Mouse (Mus musculus) v-Abl transformed pro-B cells (cell line): ENCODE data around the gene Cog1.
"Not testable (repeated sequence)": the region's sequence is repeated elsewhere in the genome, so short reads cannot be mapped to it uniquely, and the experiment has no call there.

ENCODE experiments used
- in situ Hi-C, 2 experiments: fragments of 400-800 bp; cut with MboI; formaldehyde crosslinking; loops; one replicate each; pipeline ENCODE4 v1.15.1; 2025; ENCODE audit not compliant: unreplicated experiment in 2 of 2

Gene Cog1

DNA sequence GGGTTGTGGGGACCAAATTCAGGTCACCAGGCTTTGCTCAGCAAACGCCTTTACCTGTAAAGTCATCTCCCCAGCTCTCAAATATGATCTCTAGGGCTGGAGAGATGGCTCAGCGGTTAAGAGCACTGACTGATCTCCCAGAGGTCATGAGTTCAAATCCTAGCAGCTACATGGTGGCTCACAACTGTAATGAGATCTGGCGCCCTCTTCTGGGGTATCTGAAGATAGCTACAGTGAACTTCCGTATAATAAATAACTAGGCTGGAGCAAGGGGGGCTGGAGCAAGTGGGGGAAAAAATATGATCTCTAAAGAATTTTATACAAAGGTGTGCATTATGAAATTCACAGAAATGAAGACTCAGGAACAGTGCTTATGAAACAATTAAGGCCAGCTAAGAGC, 21.2 kb upstream of the Cog1 start:
- in situ Hi-C loops: no loop called here

DNA sequence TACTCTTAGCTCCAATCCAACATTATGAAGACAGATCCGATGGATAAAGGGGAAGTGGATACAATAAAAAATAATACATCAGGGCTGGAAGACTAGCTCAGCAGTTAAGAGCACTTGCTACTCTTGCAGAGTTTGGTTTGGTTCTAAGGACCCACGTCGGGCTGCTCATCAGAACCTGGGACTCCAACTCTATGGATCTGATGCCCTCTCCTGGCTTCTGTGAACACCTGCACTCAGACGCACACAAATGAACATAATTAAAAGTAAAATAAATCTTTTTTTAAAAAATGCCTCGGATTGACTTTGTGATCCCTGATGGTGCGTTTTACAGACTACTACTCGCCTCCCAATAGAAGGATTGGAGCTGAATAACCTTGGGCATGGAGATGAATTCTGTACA, 18.3 kb upstream of the Cog1 start:
- in situ Hi-C loops: no loop called here

DNA sequence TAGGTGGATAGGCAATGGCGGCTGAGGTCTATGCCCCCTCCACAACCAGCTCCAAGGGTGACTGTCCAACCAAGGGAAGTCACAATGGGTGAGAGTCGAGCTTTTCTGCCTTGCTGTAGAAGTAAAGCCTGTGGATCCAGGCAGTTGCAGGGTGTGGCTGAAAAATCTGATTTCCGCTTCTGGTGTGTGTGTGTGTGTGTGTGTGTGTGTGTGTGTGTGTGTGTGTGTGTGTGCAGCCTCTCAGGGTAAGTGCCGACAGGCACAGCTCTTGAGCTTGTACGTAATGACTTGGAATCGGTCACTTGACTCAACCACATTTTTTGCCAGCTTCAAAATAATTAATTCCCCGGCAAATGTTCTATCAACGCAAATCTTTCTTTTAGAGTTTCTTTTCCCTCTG, 17.7 kb upstream of the Cog1 start:
- in situ Hi-C loops: no loop called here

- in situ Hi-C loops: no loop called here
Observed at GRCm38 (mm10) chr11:113631862-113632261, 17.1 kb upstream of the Cog1 start.

- in situ Hi-C loops: no loop called here
Observed at GRCm38 (mm10) chr11:113632303-113632702, 16.7 kb upstream of the Cog1 start.

DNA sequence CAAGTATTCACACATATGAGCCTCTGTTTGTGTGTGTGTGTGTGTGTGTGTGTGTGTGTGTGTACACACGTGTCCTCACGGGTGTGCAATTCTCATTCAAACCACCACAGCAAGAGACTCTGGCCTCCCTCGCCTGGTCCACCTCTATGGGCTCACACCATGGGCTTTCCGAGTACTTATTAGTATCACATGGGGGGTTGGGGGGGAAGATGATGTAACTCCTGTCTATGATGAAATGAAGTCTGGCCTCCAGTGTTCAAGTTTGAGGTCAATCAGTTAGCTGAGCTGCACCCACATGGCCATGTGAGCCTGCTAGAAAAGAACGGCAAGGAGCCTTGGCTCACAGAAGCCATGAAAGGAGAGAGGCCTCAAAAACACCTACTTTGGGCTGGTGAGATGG, 15.6 kb upstream of the Cog1 start:
- in situ Hi-C loops: no loop called here

DNA sequence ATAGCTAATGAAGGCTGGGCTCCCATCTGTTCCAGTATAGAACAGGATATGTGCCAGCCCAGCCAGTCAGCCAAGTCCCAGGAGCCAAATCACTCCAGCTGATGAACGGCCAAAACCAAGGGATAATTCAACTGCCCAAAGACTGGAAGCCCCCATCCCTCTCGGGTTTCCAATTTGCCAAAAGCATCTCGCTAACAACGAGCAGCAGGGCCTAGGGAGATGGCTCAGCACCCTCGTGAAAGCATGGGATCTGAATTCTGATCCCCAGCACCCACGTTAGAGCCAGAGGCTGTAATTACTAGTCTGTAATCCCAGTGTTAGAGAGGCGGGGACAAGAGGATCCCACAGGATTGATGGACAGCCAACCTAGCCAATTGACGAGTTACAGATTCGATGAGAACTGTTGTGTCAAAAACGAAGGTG, 14.3 kb upstream of the Cog1 start:
- in situ Hi-C loops: no loop called here

DNA sequence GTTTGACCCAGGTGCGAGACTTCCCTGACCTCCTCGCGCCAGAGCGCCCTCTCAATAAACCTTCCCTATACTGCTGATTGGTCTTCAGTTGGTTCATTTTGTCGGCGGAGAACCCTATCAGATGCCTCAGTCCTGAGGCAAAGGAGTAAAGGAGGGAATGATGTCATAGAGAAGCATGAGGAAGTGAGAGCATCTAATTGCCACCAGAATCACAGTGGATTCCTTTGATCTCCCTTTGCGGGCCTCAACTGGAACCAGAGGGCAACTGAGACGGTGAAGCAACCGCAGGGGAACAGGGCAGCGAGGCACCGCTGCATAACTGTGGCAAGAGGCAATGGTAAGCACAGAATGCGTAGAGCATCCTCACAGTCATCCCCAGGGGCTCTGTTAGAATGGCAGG, 10.3 kb upstream of the Cog1 start:
- in situ Hi-C loops: no loop called here

- in situ Hi-C loops: loop anchor here (5.0 to 10.0 kb wide), 3 partner anchors 37 to 170 kb away; partner anchors contain the start of genes D11Wsu47e (in 2 of the 2) and Fam104a (in 2 of the 2)
Observed at GRCm38 (mm10) chr11:113645181-113645580, 3.8 kb upstream of the Cog1 start.

DNA sequence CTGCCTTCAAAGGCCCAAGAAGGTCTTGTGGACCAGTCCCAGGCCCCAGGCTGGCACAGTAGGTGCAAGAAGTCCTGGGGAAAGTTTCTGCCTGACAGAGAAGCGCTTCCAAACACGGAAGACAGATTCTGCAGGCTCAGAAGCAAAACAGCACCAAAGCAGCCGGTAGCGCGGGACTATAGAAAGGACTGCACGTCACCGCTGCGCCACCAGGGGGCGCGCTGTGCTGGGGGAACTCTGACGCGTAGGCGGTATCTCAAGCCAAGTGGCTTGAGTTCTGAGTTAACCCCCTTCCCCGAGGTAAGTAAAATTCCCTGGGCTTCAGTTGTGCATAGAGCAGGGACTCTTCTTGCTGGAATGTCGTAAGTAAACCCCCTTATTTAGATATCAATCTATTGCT, 817 bp upstream of the Cog1 start:
- in situ Hi-C loops: loop anchor here (5.0 to 10.0 kb wide), 3 partner anchors 34 to 167 kb away; partner anchors contain the start of genes D11Wsu47e (in 2 of the 2) and Fam104a (in 2 of the 2)

DNA sequence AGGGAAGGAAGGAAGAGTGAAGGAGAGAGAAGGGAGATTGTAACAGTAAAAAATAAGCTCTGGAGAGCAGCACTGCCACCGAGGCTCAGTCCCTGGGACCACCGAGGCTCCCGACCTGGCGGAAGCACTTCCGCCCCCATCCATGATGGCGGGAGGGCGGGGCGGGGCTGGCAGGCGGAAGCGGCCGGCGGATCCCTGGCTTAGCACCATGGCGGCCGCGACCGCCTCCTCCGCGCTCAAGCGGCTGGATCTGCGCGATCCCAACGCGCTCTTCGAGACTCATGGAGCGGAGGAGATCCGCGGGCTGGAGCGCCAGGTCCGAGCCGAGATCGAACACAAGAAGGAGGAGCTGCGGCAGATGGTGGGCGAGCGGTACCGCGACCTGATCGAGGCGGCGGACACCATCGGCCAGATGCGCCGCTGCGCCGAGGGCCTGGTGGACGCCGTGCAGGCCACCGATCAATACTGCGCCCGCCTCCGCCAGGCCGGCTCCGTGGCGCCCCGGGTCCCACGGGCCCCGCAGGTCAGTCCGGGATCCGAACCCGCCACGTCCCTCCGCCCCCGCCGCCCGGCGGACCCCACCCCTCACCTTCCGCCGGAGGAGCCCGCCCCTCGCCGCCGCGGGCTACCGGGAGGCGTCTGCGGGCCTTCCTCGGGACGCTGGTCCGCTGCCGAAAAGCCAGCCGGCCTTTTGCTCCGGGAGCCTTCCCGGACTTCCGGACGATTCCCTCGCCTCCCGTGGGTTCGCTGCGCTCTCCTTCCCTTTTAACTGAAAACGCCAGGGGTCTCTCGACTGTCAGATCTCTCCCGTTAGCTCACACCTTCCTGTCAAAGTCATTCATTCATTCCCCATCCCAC, 613 bp downstream of the Cog1 start, which contains the start of gene Slc39a11:
Gene Slc39a11, minus strand, starts transcription at position 727 of the 858 bp plus-strand sequence.
- in situ Hi-C loops: loop anchor here (5.0 to 10.0 kb wide), 3 partner anchors 33 to 165 kb away; partner anchors contain the start of genes D11Wsu47e (in 2 of the 2) and Fam104a (in 2 of the 2)

DNA sequence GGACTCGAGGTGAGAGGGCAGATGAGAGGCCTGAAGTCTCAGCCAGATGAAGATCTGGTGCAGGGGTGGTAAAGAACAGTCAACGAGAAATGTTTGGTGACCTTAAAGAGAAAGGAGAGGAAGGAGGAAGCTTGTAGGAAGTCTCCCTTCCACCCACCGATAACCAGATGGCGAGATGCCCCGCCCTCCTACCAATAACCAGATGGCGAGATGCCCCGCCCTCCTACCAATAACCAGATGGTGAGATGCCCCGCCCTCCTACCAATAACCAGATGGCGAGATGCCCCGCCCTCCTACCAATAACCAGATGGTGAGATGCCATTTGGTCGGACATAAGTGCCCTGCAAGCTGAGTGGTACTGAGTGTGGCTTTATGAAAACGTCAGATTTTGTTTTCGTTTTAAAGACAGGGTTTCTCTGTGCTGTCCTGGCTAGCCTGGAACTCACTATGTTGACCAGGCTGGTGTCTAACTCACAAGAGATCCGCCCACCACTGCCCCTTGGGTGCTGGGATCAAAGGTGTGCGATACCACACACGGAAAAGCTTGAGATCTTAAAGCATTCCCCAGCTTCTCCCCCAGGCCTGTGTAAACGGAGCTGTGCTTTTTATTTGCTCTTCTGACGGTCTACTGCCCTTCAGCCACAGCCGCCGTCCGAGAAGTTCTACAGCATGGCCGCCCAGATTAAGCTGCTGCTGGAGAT, 2.4 kb downstream of the Cog1 start:
- in situ Hi-C loops: no loop called here

- in situ Hi-C loops: no loop called here
Observed at GRCm38 (mm10) chr11:113651907-113652273, 2.9 kb downstream of the Cog1 start.

GRCm38 (mm10) chr11:113652516-113652915, 3.5 kb downstream of the Cog1 start:
- in situ Hi-C loops: no loop called here

DNA sequence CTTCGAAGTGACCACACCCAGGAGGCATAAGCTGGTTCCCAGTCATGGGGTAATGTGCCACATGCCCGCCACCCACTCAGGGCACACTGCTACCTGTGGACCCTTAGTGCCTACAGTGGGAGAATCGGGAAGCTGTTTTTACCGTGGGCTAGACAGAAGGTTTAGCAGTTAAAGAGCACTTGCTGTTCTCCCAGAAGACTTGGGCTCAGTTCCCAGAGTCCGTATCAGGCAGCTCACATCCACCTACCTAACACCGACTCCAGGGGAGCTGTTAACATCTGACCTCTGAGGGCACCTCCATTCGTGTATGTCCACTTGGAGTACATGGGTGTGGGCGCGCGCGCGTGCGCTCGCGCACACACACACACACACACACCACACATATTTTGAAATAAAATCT, 5.1 kb downstream of the Cog1 start:
- in situ Hi-C loops: no loop called here

GRCm38 (mm10) chr11:113654561-113655270, 5.7 kb downstream of the Cog1 start:
- in situ Hi-C loops: no loop called here

- in situ Hi-C loops: no loop called here
Observed at GRCm38 (mm10) chr11:113656511-113656932, 7.6 kb downstream of the Cog1 start.

DNA sequence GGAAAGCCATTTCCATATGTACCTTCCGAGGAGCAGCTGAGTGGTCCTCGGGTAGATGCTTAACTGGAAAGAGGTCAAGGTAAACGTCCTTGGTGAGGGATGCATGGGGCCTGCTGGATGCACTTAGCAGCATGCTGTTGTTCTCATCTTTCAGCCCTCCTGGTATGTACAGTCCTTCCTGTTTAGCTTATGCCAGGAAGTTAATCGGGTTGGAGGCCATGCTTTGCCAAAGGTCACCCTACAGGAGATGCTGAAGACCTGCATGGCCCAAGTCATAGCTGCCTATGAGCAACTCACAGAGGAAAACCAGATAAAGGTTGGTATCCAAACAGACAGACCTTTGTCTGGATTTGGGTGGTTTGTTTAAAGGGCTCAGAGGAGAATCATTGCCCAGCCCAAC, 8.3 kb downstream of the Cog1 start:
- in situ Hi-C loops: no loop called here

DNA sequence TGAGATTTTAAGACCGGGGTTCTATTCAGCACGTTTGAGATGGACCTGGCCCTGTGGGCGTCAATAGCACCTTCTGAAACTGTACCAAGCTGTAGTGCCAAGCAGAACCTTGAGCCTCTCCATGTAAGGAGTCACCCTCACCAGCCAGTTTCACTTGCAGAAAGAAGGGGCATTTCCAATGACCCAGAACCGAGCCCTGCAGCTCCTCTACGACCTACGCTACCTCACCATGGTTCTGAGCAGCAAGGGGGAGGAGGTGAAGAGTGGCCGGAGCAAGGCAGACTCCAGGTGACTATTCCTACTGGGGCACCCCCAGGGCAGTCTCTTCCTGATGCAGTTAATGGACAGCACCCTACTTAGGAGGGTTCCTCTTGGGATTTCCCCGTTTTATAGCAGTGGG, 9.3 kb downstream of the Cog1 start:
- in situ Hi-C loops: no loop called here

DNA sequence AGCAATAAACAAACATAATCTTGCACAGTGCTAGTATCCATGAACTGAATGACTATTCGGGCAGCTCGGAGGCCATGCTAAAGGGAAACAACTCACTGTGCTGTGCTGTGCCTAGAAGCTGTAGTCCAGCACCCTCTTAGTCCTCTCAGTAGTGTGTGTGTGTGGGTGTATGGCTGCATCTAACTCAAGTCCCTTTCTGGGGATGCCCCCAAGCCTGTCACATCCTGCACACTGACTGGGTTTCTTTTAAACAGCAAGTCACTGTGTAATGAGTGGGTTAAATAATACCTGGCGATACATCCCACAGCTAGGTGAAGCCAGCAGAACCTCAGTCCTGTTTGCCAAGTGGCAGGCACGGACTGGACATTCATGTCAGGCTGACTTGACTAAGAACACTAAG, 9.8 kb downstream of the Cog1 start:
- in situ Hi-C loops: no loop called here

GRCm38 (mm10) chr11:113660213-113660612, 11.2 kb downstream of the Cog1 start:
- in situ Hi-C loops: not testable (repeated sequence)
